Mouse (Mus musculus) E14TG2a.4 (cell line): Measurements from ENCODE around the gene Spo11.
A peak's percentile ranks its signal among the peaks of the same experiment; 100 is the strongest.

ENCODE experiments used
- H3K27me3 ChIP-seq: 2 replicates; pipeline ENCODE4 v1.6.1; 2014; ENCODE audit warnings: low read length, control low read depth; ENCODE audit not compliant: insufficient read depth
- H3K36me3 ChIP-seq: 2 replicates; pipeline ENCODE4 v1.6.1; 2014; ENCODE audit warnings: low read length, control low read depth; ENCODE audit not compliant: insufficient read depth
- H3K4me1 ChIP-seq: replicated peaks from 2 replicates; pipeline ENCODE4 v1.6.1; 2014; ENCODE audit warnings: low read depth, low read length, control low read depth
- H3K4me3 ChIP-seq: replicated peaks from 2 replicates; pipeline ENCODE4 v1.5.1; 2014; ENCODE audit warnings: mild to moderate bottlenecking, low read length
- H3K9me3 ChIP-seq: 2 replicates; pipeline ENCODE4 v1.6.1; 2014; ENCODE audit warnings: low read length, control low read depth
- CTCF ChIP-seq: conservative IDR thresholded peaks from 2 replicates; pipeline ENCODE4 v1.5.1; 2014; ENCODE audit warnings: low read length
- NANOG ChIP-seq: IDR thresholded peaks from 2 replicates; pipeline ENCODE4 v1.6.1; 2014; ENCODE audit warnings: borderline replicate concordance, low read length, mixed read lengths
- POU5F1 ChIP-seq: IDR thresholded peaks from 2 replicates; pipeline ENCODE4 v1.6.1; 2014; ENCODE audit warnings: low read length, borderline replicate concordance

Spo11 gene

DNA sequence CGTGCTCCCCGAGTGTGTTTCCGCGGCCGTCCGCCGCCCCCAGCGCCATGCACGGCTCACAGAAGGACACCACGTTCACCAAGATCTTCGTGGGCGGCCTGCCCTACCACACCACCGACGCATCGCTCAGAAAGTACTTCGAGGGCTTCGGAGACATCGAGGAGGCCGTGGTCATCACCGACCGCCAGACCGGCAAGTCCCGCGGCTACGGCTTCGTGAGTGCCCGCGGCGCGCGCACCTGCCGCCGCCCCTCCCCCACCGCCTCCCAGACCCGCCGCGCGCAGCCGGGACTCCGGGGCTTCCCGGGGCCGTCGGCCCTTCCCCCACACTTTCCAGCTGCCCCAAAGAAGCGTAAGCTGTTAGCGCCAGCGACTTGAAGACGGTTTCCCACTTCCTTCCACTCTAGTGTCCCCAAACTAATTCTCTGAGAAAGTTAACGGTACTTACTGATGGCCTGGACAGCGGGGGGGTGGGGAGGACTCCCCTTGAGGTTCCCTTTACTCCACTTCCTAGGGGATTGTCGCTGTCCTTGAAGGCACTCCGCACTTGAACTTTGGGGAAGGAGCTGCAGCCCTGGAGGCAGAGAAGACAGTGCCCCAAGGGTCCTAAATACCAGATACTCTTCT is 44.7 kb downstream of the Spo11 start:
- Histone ChIP-seq H3K27me3 (peaks cover 36% of the 10 kb centered on the region), H3K4me3 (peak overlapping the region; percentile 95), H3K36me3 (peaks cover 48% of the 10 kb centered on the region), H3K9me3 (no peaks in the 10 kb centered on the region), H3K4me1 (peaks cover 80% of the 10 kb centered on the region)
- no peak for TF ChIP-seq POU5F1
- no peak for TF ChIP-seq NANOG
- TF ChIP-seq CTCF: no peak

DNA sequence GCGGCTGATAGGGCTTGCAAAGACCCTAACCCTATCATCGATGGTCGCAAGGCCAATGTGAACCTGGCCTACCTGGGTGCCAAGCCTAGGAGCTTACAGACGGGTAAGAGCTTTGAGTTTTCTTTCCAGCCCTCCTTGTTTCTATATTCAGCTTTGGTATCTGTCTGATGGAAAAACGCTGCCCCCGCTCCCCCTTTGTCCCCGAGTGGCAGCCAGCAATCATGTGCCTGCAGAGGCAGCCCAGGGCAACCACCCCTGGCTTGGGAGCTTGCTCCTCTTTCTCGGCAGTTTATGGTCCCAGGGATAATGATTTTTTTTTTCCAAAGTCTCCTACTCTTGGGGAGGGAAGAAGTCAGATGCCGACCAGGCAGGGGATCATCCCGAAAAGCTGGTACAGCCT is 45.3 kb downstream of the Spo11 start:
- Histone ChIP-seq H3K4me1 (peaks cover 87% of the 10 kb centered on the region), H3K4me3 (peak overlapping the region; percentile 95), H3K9me3 (no peaks in the 10 kb centered on the region), H3K27me3 (peaks cover 35% of the 10 kb centered on the region), H3K36me3 (peaks cover 55% of the 10 kb centered on the region)
- TF ChIP-seq NANOG (no peak), CTCF (no peak), POU5F1 (no peak)

DNA sequence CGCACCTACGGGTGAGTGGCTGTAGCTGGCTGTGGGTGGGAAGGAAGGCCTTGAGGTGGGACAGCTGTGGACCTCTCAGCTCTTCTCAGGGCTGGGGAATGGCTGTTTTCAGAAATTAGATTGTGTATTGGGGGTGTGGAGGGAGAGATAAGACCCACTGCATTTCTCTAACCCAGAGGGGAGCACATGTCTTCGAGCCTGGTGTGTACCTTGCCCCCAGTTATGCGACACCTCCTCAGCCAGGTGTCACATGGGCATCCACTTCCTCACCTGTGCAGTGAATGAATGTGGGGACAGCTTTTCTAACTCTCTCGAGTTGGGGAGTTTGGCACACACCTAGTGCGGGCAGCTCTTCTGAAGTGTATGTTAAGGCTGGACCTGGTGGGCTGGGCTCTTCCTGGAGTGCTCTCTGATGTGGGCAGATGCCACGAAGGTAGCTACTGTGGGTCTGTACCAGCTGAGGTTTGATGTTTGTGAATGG is 45.9 kb downstream of the Spo11 start:
- no peak for TF ChIP-seq POU5F1
- no peak for TF ChIP-seq NANOG
- TF ChIP-seq CTCF: no peak
- Histone ChIP-seq H3K4me3 (peak overlapping the region; percentile 95), H3K9me3 (no peaks in the 10 kb centered on the region), H3K36me3 (peaks cover 61% of the 10 kb centered on the region), H3K27me3 (peaks cover 29% of the 10 kb centered on the region), H3K4me1 (peaks cover 90% of the 10 kb centered on the region)

DNA sequence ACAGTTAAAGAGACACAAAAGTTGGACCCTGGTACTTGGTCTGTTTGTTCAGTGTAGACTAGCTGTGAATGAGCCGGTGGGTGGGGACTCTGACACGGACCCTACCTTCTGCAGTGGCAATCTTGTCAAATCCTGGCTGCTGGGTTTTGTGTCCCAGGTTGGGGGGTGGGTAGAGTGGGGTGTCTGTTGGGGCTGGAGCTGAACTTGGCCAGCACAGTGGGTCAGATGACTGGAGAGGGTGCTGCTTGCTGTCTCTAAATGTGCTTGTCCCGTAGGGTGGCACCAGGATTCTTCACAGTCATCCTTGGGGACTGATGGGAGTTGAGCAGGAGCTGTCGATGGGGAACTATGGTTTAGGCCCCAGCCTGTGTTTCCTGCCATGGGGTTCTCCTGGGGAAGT is 46.5 kb downstream of the Spo11 start:
- no peaks in the 10 kb centered on the region for H3K9me3 ChIP-seq
- peak overlapping the region; percentile 95 for H3K4me3 ChIP-seq
- peaks cover 24% of the 10 kb centered on the region for H3K27me3 ChIP-seq
- peaks cover 66% of the 10 kb centered on the region for H3K36me3 ChIP-seq
- TF ChIP-seq NANOG (no peak), CTCF (no peak), POU5F1 (no peak)
- peaks cover 90% of the 10 kb centered on the region for H3K4me1 ChIP-seq

DNA sequence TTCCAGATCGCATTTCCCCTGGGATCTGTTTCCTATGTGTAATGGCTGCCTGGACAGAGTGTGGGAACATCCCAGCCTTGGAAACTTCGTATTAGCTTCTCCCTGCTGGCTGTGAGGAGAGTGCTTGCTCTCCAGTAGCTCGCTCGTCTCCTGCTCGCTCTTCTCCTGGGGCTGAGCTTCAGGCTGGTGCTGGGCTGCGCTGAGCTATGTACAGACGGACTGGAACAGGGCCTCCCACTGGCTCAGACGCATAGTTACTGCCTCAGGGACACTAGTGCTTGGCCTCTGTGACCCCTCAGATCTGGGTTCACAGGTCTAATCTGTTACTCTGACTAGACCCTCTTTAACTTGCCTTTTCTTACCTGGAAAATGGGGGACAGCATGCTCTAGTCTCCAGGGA is 46.9 kb downstream of the Spo11 start:
- H3K27me3 ChIP-seq: peaks cover 19% of the 10 kb centered on the region
- H3K9me3 ChIP-seq: no peaks in the 10 kb centered on the region
- peaks cover 70% of the 10 kb centered on the region for H3K36me3 ChIP-seq
- TF ChIP-seq NANOG (no peak), CTCF (no peak), POU5F1 (no peak)
- peak overlapping the region; percentile 95; the same call in 1 of the 2 replicates for H3K4me3 ChIP-seq
- peaks cover 89% of the 10 kb centered on the region for H3K4me1 ChIP-seq

DNA sequence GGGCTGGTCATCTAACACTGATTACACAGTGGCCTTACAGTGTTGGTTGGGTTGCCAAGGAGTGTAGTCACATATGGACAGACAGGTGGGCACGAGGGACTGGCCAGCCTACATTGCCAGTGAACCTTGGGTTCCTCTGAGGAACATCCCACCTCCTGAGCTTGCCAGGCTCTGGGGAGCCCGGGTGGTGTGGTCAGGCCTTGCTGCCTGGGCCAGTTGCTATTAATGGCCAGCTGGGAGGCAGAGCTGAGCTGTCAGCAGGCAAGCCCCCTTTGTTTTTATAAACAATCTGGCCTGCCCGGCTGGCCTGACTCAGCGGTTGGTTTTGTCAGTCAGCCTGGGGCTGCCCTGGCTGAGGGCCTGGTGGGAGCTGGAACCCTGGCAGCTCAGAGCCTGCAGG is 47.4 kb downstream of the Spo11 start:
- Histone ChIP-seq H3K4me3 (no peak overlapping the region), H3K36me3 (peaks cover 76% of the 10 kb centered on the region), H3K4me1 (peaks cover 90% of the 10 kb centered on the region)

DNA sequence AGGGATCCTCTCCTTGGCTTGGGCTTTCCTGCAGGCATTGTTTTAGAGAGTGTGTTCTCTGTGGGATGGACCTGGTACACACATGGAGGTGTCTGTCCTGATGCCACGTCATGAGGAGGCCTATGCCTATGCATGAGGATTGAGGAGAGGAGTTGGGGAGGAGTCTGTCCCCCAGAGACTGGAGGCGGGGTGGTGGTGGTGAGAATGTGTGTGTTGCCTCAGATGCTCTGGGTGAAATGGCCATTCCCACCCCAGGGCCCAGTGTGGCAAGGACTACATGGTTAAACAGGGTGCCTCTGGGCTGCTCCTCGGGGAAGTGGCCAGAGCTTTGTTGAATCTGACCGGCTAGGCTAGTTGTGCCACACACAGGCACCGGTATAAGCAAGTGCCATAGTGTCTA is 48.8 kb downstream of the Spo11 start:
- Histone ChIP-seq H3K36me3 (peaks cover 89% of the 10 kb centered on the region), H3K9me3 (no peaks in the 10 kb centered on the region), H3K27me3 (peaks cover 3% of the 10 kb centered on the region), H3K4me3 (0 out of 2 replicates have a peak overlapping the region, but pooled peaks have one; percentile 13), H3K4me1 (peaks cover 91% of the 10 kb centered on the region)
- TF ChIP-seq POU5F1 (no peak), CTCF (no peak), NANOG (no peak)

More for the DNA sequence above, 47.4 kb downstream of the Spo11 start:
- H3K27me3 ChIP-seq: peaks cover 16% of the 10 kb centered on the region
- no peak for TF ChIP-seq CTCF
- no peak for TF ChIP-seq POU5F1
- no peak for TF ChIP-seq NANOG
- no peaks in the 10 kb centered on the region for H3K9me3 ChIP-seq

DNA sequence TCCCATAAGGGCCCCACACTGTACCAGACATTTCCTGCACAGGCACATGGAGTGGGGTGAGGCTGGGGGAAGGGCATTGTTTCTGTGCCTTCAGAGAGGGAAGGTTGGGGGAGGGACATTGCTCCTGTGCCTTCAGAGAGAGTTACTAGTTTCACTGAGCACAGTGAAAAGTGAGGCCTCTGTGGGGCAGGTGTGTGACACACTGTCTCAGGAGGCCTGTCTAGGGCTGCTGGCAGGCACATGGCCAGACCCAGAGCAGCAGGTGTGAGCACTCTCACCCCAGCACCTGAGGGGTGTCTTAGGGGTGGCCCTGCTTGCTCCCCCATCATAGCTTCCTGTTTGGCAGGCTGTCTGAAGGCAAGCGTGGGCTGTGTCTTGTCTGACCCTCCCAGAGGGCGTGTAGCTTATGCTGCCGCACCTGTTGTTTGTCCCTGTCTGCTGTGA is 49.2 kb downstream of the Spo11 start:
- H3K4me3 ChIP-seq: no peak overlapping the region
- no peaks in the 10 kb centered on the region for H3K27me3 ChIP-seq
- no peak for TF ChIP-seq NANOG
- TF ChIP-seq POU5F1: no peak
- TF ChIP-seq CTCF: no peak
- H3K9me3 ChIP-seq: no peaks in the 10 kb centered on the region
- H3K36me3 ChIP-seq: peaks cover 94% of the 10 kb centered on the region
- peaks cover 92% of the 10 kb centered on the region for H3K4me1 ChIP-seq
